Mouse (Mus musculus) liver, embryonic 11.5 days (tissue): Measurements from ENCODE around the gene Reep3. TPM values are rescaled to one million over a fixed set of nuclear protein-coding genes. Genes with fewer than 3 reads are reported as not detected.

Experiments
- ATAC-seq: fragments of 200-750 bp; cut with Nextera tagmentation; replicated peaks from 2 replicates; pipeline ENCODE4 v1.8.0; 2017; ENCODE audit warnings: moderate number of reproducible peaks, mild to moderate bottlenecking, moderate TSS enrichment, moderate library complexity; ENCODE audit not compliant: low FRiP score
- DNase-seq: peaks from one replicate; pipeline ENCODE4 v3.0.0-alpha.2; 2017; ENCODE audit warnings: low spot score
- H3K27ac ChIP-seq: fragments of 300-500 bp; sonication (generic); 2 replicates; pipeline ENCODE4 v1.5.1; 2014; ENCODE audit warnings: mild to moderate bottlenecking, low read depth, low read length, control low read depth
- H3K27me3 ChIP-seq: fragments of 300-500 bp; sonication (generic); replicated peaks from 2 replicates; pipeline ENCODE4 v1.6.1; 2014; ENCODE audit warnings: low read length, mixed read lengths; ENCODE audit not compliant: control insufficient read depth, insufficient read depth
- H3K36me3 ChIP-seq: fragments of 300-500 bp; sonication (generic); 2 replicates; pipeline ENCODE4 v1.6.1; 2014; ENCODE audit warnings: mild to moderate bottlenecking, low read length, moderate library complexity, mixed read lengths; ENCODE audit not compliant: control insufficient read depth, insufficient read depth
- H3K4me1 ChIP-seq: fragments of 300-500 bp; sonication (generic); replicated peaks from 2 replicates; pipeline ENCODE4 v1.6.1; 2014; ENCODE audit warnings: low read length, mixed read lengths; ENCODE audit not compliant: control insufficient read depth, insufficient read depth
- H3K4me2 ChIP-seq: fragments of 300-500 bp; sonication (generic); 2 replicates; pipeline ENCODE4 v1.6.1; 2014; ENCODE audit warnings: mild to moderate bottlenecking, control low read depth, moderate library complexity
- H3K4me3 ChIP-seq: fragments of 300-500 bp; sonication (generic); 2 replicates; pipeline ENCODE4 v1.5.1; 2014; ENCODE audit warnings: low read depth, low read length, control low read depth
- H3K9ac ChIP-seq: fragments of 300-500 bp; sonication (generic); 2 replicates; pipeline ENCODE4 v1.6.1; 2014; ENCODE audit warnings: low read depth, low read length, control low read depth
- H3K9me3 ChIP-seq: fragments of 300-500 bp; sonication (generic); 2 replicates; pipeline ENCODE4 v1.6.1; 2016; ENCODE audit warnings: low read length, inconsistent platforms, mixed read lengths; ENCODE audit not compliant: control insufficient read depth
- WGBS: fragments of 180-500 bp; shearing (Covaris S2); extraction: QIAGEN DNeasy Blood & Tissue Kit; methylation state at CpG from one replicate; pipeline ENCODE4 v1.1.7; 2014; 5-methylcytosine and 5-hydroxymethylcytosine counted together
- polyA plus RNA-seq: library from polyadenylated mRNA; unstranded; fragments of >200 nt; fragmentation: Nextera tagmentation; extraction: Ambion mirVana; gene quantifications from 2 replicates; pipeline ENCODE4 v1.2.1, GENCODE M21; 2014

Gene Reep3
- polyA plus RNA-seq, 1 experiment from 2014 or later: 11.5 TPM

DNA sequence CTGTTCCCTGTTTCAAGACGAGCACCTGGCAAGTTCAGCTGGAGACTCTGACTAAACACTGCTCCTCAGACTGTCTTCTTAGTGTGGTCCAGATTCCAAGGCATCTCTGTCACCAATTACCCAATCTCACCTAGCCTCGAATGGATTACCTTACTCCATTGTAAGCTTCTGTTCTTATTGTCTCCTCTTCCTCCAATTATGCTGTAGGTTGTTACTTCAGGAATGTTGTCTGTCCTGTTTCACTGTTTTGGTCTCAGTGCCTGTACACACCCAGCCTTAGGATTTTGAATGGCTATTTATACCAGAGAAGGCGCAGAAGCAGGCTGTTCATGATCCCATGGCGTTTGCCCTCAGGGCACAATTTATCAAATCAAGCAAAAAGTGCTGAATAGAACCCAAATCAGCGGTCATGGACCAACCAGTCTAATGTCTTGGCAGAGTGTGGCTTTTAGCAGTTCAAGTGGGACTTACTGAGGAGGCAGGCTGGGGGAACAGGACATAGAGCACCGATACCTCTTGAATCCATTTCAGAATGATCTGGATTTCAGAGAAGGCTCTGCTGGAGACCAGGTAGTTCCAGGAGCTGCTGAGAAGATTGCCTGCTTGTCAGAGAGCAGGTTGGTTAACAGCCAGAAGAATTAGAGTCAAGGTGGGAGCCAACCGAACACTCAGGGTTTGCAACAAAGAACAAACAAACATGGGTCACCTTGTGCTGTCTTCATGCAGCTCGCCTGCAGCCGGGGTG lies 10.4 kb upstream of the Reep3 start:
- Histone ChIP-seq H3K36me3 (no peaks in the 10 kb centered on the region), H3K27me3 (no peaks in the 10 kb centered on the region), H3K4me3 (no peak overlapping the region), H3K27ac (no peak overlapping the region), H3K4me1 (peaks cover 51% of the 10 kb centered on the region), H3K9me3 (no peaks in the 10 kb centered on the region), H3K9ac (no peak overlapping the region), H3K4me2 (no peak overlapping the region)
- ATAC-seq: no peak
- WGBS: 79% methylated on average over 9 of the region's 9 CpGs
- no peak for DNase-seq

DNA sequence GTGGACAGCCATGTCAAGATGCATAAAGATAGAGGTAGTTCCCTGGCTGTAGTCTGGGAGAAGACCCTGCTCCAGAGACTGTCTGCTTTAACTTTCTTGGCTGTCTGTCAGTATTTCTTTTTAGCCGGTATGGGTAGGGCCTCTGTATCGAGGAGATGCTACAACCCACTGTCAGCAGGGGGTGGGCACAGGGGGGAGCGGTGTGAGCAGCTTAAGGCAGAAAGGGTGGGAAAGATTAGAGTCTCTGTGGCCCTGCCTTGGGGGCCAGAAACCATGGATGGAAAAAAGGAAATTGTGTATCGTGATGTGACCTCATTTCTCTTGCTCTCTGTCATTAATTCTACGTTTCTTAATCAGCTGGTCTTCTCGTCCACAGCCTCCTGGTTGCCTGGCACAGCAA lies 9.7 kb upstream of the Reep3 start:
- Histone ChIP-seq H3K4me1 (peaks cover 45% of the 10 kb centered on the region), H3K4me2 (no peak overlapping the region), H3K9ac (no peak overlapping the region), H3K27me3 (no peaks in the 10 kb centered on the region), H3K4me3 (no peak overlapping the region), H3K36me3 (no peaks in the 10 kb centered on the region), H3K9me3 (no peaks in the 10 kb centered on the region), H3K27ac (no peak overlapping the region)
- DNase-seq (no peak), ATAC-seq (no peak)
- WGBS: 67% methylated on average over 6 of the region's 6 CpGs

DNA sequence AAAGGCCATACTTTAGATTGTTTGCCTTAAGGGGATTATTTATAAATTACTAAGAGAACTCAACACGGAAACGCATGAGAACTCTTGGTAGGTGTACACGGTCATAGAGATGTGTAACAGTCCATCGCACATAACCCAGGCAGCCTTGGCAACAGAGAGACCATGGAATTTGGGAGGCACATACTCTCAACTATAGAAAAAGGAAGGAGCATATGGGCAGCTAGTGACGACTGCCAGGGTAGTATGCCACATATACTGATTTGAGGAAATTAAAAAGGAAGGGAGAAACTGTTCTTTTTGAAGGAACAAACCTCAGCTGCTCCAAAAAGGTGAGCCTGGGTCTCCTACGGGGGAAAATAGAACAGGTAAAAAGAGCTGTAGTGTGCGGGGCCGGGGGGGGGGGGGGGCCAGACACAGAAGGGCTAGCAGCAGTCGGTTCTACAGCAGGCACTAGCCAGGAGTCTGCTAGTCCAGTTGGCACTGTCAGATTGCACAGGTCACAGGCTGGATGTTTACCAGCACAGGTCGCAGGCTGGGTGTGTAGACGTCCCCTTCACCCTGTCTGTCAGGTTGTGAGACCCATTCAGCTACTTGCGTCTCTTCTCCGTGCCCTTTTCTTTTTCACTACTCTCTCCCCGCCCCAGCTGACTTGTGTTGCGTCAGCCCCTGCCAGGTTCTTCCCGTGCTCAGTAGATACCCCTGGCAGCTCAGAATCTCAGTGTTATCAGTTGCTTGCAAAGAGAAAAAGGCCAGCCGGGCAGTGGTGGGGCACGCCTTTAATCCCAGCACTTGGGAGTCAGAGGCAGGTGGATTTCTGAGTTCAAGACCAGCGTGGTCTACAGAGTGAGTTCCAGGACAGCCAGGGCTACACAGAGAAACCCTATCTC lies 8.8 kb upstream of the Reep3 start:
- Histone ChIP-seq H3K9me3 (no peaks in the 10 kb centered on the region), H3K27ac (no peak overlapping the region), H3K4me2 (no peak overlapping the region), H3K9ac (no peak overlapping the region), H3K27me3 (no peaks in the 10 kb centered on the region), H3K4me1 (peaks cover 45% of the 10 kb centered on the region), H3K4me3 (no peak overlapping the region), H3K36me3 (no peaks in the 10 kb centered on the region)
- peak; percentile 62 for ATAC-seq
- no peak for DNase-seq
- WGBS: 50% methylated on average over 19 of the region's 19 CpGs

DNA sequence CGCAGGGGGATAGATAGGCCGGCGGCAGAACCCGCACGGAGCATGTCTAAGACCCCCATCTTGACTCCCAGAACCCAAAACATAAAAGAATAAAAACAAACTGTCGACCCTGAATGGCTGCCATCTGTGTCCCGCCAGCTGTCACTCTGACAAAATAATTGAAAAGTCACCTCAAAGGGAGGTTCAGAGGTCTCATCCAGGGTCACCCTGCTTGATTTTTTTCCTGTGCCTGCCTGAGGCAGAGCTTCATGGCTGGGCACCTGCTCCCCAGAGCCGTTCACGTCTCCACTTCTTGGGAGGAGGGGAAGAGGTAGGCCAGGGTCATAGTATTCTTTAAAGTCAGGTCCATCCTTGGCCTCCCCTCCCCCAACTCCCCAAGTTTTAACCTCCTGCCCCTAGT lies 7.8 kb upstream of the Reep3 start:
- WGBS: 36% methylated on average over 9 of the region's 9 CpGs
- no peak overlapping the region for H3K9ac ChIP-seq
- H3K27ac ChIP-seq: no peak overlapping the region
- no peaks in the 10 kb centered on the region for H3K9me3 ChIP-seq
- no peak overlapping the region for H3K4me2 ChIP-seq
- no peaks in the 10 kb centered on the region for H3K27me3 ChIP-seq
- ATAC-seq (no peak), DNase-seq (no peak)
- H3K36me3 ChIP-seq: no peaks in the 10 kb centered on the region
- peaks cover 47% of the 10 kb centered on the region for H3K4me1 ChIP-seq
- no peak overlapping the region for H3K4me3 ChIP-seq

DNA sequence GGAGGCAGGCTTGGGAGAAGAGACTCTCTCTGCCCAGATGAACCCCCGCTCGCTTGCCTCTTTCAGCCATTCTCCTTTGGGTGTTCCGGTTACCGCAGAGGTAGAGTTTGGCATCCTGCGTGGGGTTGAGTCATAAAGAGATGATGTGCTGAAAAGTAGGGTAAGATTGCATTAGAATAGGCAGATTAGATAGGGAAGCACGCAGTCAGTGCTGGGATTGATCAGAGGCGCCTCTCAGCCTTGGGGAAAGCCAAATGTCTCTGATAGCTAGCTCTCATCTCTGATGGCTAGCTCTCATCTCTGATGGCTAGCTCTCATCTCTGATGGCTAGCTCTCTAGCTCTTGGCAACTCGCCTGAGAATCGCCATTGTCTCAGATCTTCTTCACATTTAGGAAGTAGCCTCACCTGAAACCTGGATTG lies 4.1 kb upstream of the Reep3 start:
- Histone ChIP-seq H3K4me1 (peaks cover 47% of the 10 kb centered on the region), H3K4me3 (no peak overlapping the region), H3K27ac (no peak overlapping the region), H3K9ac (no peak overlapping the region), H3K4me2 (no peak overlapping the region), H3K36me3 (no peaks in the 10 kb centered on the region), H3K9me3 (no peaks in the 10 kb centered on the region), H3K27me3 (no peaks in the 10 kb centered on the region)
- WGBS: 72% methylated on average over 9 of the region's 9 CpGs
- DNase-seq (no peak), ATAC-seq (no peak)

DNA sequence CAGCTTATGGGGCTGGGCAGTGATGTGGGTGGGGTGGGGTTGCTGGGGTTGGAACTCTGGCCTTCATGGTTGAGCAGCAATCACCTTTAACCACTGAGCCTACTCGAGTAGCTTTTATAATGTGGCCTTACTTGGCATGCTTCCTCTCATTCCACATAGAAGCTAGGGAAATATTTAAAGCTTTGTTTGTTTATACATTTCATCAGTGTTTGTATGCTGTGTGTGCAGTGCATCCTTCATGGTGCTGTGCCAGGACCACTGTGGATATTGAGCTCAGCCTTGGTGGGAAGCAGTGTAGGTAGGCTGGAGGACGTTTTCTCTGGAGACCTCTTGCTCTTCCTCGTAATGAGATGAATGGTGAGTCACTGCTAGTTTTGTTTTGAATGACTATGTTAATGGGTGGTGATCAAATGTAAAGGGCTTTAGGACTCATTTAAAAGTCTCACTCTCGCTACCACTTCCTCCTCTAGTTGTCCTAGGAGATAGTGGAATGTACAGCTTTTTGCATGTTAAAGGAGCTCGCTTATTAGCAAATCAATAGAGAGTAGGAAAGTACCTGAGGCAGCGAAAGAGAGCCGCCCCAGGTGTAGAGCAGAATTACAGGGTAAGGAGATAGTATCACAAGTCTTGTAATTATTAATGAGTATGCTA lies 3.4 kb upstream of the Reep3 start:
- no peaks in the 10 kb centered on the region for H3K9me3 ChIP-seq
- no peak overlapping the region for H3K9ac ChIP-seq
- H3K27ac ChIP-seq: no peak overlapping the region
- H3K4me2 ChIP-seq: no peak overlapping the region
- no peak overlapping the region for H3K4me3 ChIP-seq
- peaks cover 47% of the 10 kb centered on the region for H3K4me1 ChIP-seq
- no peaks in the 10 kb centered on the region for H3K27me3 ChIP-seq
- DNase-seq: no peak
- WGBS: 63% methylated on average over 7 of the region's 7 CpGs
- no peak for ATAC-seq
- no peaks in the 10 kb centered on the region for H3K36me3 ChIP-seq

DNA sequence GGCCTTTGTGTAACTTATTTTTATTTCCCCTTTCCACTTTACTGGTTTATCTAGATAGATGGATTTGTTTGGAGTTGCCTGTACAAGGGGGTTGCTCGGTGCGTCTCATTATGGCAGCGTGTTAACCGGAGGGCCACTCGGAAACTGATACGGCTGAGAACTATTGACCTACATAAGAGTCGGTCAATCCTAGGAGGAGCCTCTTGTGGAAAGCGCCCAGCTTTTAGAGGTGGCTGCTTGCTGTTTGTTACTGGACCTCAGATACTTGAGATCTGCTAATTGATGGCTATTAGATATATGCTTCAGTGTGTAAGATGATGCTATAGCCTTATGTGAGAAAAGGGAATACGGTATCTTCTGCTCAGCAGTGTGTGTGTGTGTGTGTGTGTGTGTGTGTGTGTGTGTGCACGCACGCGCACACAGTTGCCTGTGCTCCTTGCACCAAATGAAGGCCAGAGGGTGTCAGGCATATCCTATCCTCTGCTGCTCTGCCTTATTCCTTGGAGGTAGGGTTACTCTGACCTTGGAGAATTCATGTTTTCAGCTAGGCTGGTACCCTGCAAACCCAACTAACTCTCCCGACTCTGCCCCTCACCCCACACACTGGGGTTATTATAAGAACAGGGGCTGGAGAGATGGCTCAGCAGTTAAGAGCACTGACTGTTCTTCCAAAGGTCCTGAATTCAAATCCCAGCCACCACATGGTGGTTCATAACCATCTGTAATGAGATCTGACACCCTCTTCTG lies 2.6 kb upstream of the Reep3 start:
- WGBS: 81% methylated on average over 13 of the region's 13 CpGs

DNA sequence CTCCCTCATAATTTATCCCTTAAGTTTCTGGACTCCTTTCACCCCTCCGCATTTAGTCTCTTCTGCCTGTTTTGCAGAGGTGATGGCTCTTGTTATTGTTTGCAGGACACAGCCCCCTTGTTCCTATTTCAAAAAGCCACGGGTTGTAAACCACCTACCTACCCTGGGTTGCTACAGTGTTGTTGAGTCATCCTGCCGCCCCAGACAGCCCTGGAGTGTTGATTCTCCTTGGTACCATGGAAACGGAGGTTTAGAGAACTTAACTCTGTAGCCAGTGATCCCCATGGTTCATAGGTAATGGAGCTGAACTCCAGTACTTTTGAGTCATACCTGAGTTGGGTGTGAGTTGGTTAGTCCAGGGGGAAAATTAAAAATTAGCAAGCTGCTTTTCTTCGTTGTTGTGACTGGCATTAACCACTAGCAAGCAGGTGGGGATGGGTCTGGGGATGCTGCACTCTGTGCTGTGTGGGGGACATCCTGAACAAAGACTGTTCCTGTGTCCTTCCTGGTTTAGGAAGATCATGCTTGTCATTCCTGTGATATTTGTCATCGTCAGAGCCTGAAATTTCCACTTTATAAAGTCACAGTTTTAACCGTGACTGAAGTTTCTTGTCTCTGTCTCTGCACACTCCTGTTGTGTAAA lies 1.8 kb upstream of the Reep3 start:
- 36% methylated on average over 7 of the region's 7 CpGs for WGBS
- DNase-seq: no peak

More for the DNA sequence above, 2.6 kb upstream of the Reep3 start:
- H3K4me3 ChIP-seq: no peak overlapping the region
- no peaks in the 10 kb centered on the region for H3K27me3 ChIP-seq
- DNase-seq: no peak
- peaks cover 44% of the 10 kb centered on the region for H3K4me1 ChIP-seq
- no peaks in the 10 kb centered on the region for H3K36me3 ChIP-seq
- H3K9me3 ChIP-seq: no peaks in the 10 kb centered on the region
- no peak overlapping the region for H3K4me2 ChIP-seq
- no peak for ATAC-seq
- no peak overlapping the region for H3K9ac ChIP-seq
- H3K27ac ChIP-seq: no peak overlapping the region

More for the DNA sequence above, 1.8 kb upstream of the Reep3 start:
- Histone ChIP-seq H3K9me3 (no peaks in the 10 kb centered on the region), H3K27ac (no peak overlapping the region), H3K36me3 (no peaks in the 10 kb centered on the region), H3K4me1 (peaks cover 36% of the 10 kb centered on the region), H3K27me3 (no peaks in the 10 kb centered on the region), H3K4me3 (peak overlapping the region; percentile 10; the same call in 1 of the 2 replicates), H3K4me2 (peak overlapping the region; percentile 86), H3K9ac (no peak overlapping the region; the same call in 1 of the 2 replicates)
- no peak for ATAC-seq
